Mouse (Mus musculus) gastrocnemius, postnatal 10 days (tissue): ENCODE data around the gene Hesx1. TPM values are rescaled to one million over a fixed set of nuclear protein-coding genes. Genes with fewer than 3 reads are reported as not detected.

Experiments used
- total RNA-seq, 2 experiments: library from RNA; stranded (reverse); gene quantifications; 2 replicates each; pipeline ENCODE4 v1.2.3; 2021

Gene Hesx1
- total RNA-seq, 2 experiments from 2014 or later, result not detected

Other genes starting within 250 kb of the Hesx1 start
- gene Asb14, start 99.9 kb upstream of the Hesx1 start, total RNA-seq, result 10 to 100 TPM; 18.2 to 23.9 TPM
- 10 to 100 TPM; 19.0 to 28.3 TPM for gene Appl1, start 23.2 kb upstream of the Hesx1 start, total RNA-seq
- gene Il17rd, start 44.5 kb downstream of the Hesx1 start, total RNA-seq, result 1 to 10 TPM; 6.5 to 7.1 TPM
- gene Arhgef3, start 120.5 kb downstream of the Hesx1 start, total RNA-seq, result 10 to 100 TPM; 15.6 to 18.1 TPM